Mouse (Mus musculus) embryonic fibroblast, embryonic 13.5 days (primary cell): ENCODE data around the gene Shd.

Experiments
- CTCF ChIP-seq: IDR thresholded peaks from 2 replicates; pipeline ENCODE4 v1.5.1; 2011; ENCODE audit warnings: mild to moderate bottlenecking, control low read depth, low read length, moderate library complexity, borderline replicate concordance; ENCODE audit not compliant: insufficient read depth
- POLR2A ChIP-seq: IDR thresholded peaks from 2 replicates; pipeline ENCODE4 v1.6.1; 2011; ENCODE audit warnings: low read depth, mild to moderate bottlenecking, control low read depth, low read length, moderate library complexity

DNA sequence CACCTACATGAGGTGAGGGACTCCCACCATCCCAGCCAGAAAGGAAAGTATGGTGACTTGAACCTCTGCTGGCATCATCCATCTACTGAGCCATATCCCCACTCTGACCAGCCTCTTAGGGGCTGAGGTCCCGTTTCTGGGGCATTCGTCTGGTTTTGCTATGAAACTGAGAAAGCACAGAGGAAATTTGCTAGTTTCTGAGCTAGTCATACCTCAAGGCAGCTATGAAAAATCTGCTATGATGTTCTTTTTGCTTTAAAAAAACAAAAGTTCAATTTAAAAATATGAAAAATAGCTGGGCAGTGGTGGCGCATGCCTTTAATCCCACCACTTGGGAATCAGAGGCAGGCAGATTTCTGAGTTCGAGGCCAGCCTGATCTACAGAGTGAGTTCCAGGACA lies 21.6 kb upstream of the Shd start:
- TF ChIP-seq CTCF (no peak), POLR2A (no peak)
